Mouse (Mus musculus) hindbrain, embryonic 15.5 days (tissue): ENCODE results near the gene Olfr71. TPM values are rescaled to one million over a fixed set of nuclear protein-coding genes. Genes with fewer than 3 reads are reported as not detected.

Experiments used
- ATAC-seq: fragments of 200-750 bp; cut with Nextera tagmentation; 2 replicates; pipeline ENCODE4 v1.8.0; 2017; ENCODE audit warnings: low read depth, moderate number of reproducible peaks, moderate TSS enrichment; ENCODE audit not compliant: low FRiP score
- H3K27ac ChIP-seq: fragments of 300-500 bp; sonication (generic); replicated peaks from 2 replicates; pipeline ENCODE4 v1.5.1; 2015; ENCODE audit warnings: mild to moderate bottlenecking, inconsistent platforms
- H3K27me3 ChIP-seq: fragments of 300-500 bp; sonication (generic); 2 replicates; pipeline ENCODE4 v1.6.1; 2015; ENCODE audit warnings: control low read depth, inconsistent platforms
- H3K36me3 ChIP-seq: fragments of 300-500 bp; sonication (generic); 2 replicates; pipeline ENCODE4 v1.6.1; 2015; ENCODE audit warnings: control low read depth, inconsistent platforms
- H3K4me1 ChIP-seq: fragments of 300-500 bp; sonication (generic); replicated peaks from 2 replicates; pipeline ENCODE4 v1.6.1; 2015; ENCODE audit warnings: control low read depth, inconsistent platforms
- H3K4me2 ChIP-seq: fragments of 300-500 bp; sonication (generic); 2 replicates; pipeline ENCODE4 v1.6.1; 2015; ENCODE audit warnings: moderate library complexity, mild to moderate bottlenecking, inconsistent platforms
- H3K4me3 ChIP-seq: fragments of 300-500 bp; sonication (generic); 2 replicates; pipeline ENCODE4 v1.5.1; 2015; ENCODE audit warnings: mild to moderate bottlenecking, inconsistent platforms
- H3K9ac ChIP-seq: fragments of 300-500 bp; sonication (generic); 2 replicates; pipeline ENCODE4 v1.6.1; 2015; ENCODE audit warnings: inconsistent platforms
- H3K9me3 ChIP-seq: fragments of 300-500 bp; sonication (generic); 2 replicates; pipeline ENCODE4 v1.6.1; 2016; ENCODE audit warnings: control low read depth, inconsistent platforms
- WGBS: fragments of 180-500 bp; shearing (Covaris S2); methylation state at CpG from one replicate; pipeline ENCODE4 v1.1.7; 2015; 5-methylcytosine and 5-hydroxymethylcytosine counted together
- polyA plus RNA-seq: library from polyadenylated mRNA; unstranded; fragments of >200 nt; fragmentation: Nextera tagmentation; extraction: Ambion mirVana; gene quantifications from 2 replicates; pipeline ENCODE4 v1.2.1, GENCODE M21; 2015

Olfr71 gene
- polyA plus RNA-seq, result not detected in 2 replicates

- no peak within 1 kb of the TSS for H3K4me2 ChIP-seq
- 86% methylated on average over 6 of the region's 6 CpGs for WGBS
- ATAC-seq, result no peak
Observed at GRCm38 (mm10) chr4:43709869-43710268, at the start of gene Olfr71. Olfr71 (minus strand) TSS chr4:43710255.

GRCm38 (mm10) chr4:43757213-43757612, 47.2 kb upstream of the Olfr71 start:
- no peaks in the 10 kb centered on the region for H3K4me1 ChIP-seq
- H3K9ac ChIP-seq, result no peak overlapping the region
- H3K4me2 ChIP-seq, result no peak overlapping the region
- no peak overlapping the region for H3K4me3 ChIP-seq
- H3K27ac ChIP-seq, result no peak overlapping the region
- WGBS, result 77% methylated on average over 6 of the region's 6 CpGs
- no peaks in the 10 kb centered on the region for H3K36me3 ChIP-seq
- no peak for ATAC-seq
- no peaks in the 10 kb centered on the region for H3K27me3 ChIP-seq
- H3K9me3 ChIP-seq, result no peaks in the 10 kb centered on the region

More at GRCm38 (mm10) chr4:43709869-43710268, at the start of gene Olfr71:
- Histone ChIP-seq H3K4me3 (no peak within 1 kb of the TSS), H3K9me3 (no peaks in the 10 kb centered on the region), H3K27ac (no peak within 1 kb of the TSS), H3K4me1 (no peaks in the 10 kb centered on the region), H3K9ac (no peak within 1 kb of the TSS), H3K36me3 (no peaks in the 10 kb centered on the region), H3K27me3 (no peaks in the 10 kb centered on the region)

GRCm38 (mm10) chr4:43745187-43745586, 35.1 kb upstream of the Olfr71 start:
- Histone ChIP-seq H3K4me2 (no peak overlapping the region), H3K9ac (no peak overlapping the region), H3K9me3 (no peaks in the 10 kb centered on the region), H3K4me1 (no peaks in the 10 kb centered on the region), H3K27me3 (no peaks in the 10 kb centered on the region), H3K36me3 (no peaks in the 10 kb centered on the region), H3K27ac (no peak overlapping the region), H3K4me3 (no peak overlapping the region)
- no peak for ATAC-seq
- 15% methylated on average over 6 of the region's 6 CpGs for WGBS

- Histone ChIP-seq H3K4me2 (no peak overlapping the region), H3K27ac (no peak overlapping the region), H3K36me3 (no peaks in the 10 kb centered on the region), H3K9me3 (no peaks in the 10 kb centered on the region), H3K4me3 (no peak overlapping the region), H3K27me3 (no peaks in the 10 kb centered on the region), H3K9ac (no peak overlapping the region), H3K4me1 (no peaks in the 10 kb centered on the region)
- 66% methylated on average over 1 of the region's 1 CpGs for WGBS
- no peak for ATAC-seq
Observed at GRCm38 (mm10) chr4:43743099-43743498, 33.0 kb upstream of the Olfr71 start.

GRCm38 (mm10) chr4:43742637-43743036, 32.6 kb upstream of the Olfr71 start:
- no peak for ATAC-seq
- 29% methylated on average over 4 of the region's 4 CpGs for WGBS
- H3K27me3 ChIP-seq, result no peaks in the 10 kb centered on the region
- H3K27ac ChIP-seq, result no peak overlapping the region
- no peaks in the 10 kb centered on the region for H3K4me1 ChIP-seq
- no peak overlapping the region for H3K4me3 ChIP-seq
- H3K9ac ChIP-seq, result no peak overlapping the region
- no peak overlapping the region for H3K4me2 ChIP-seq
- no peaks in the 10 kb centered on the region for H3K9me3 ChIP-seq
- H3K36me3 ChIP-seq, result no peaks in the 10 kb centered on the region

- Histone ChIP-seq H3K4me3 (no peak overlapping the region), H3K9me3 (no peaks in the 10 kb centered on the region), H3K4me1 (no peaks in the 10 kb centered on the region), H3K27ac (no peak overlapping the region), H3K36me3 (no peaks in the 10 kb centered on the region), H3K4me2 (no peak overlapping the region), H3K9ac (no peak overlapping the region), H3K27me3 (no peaks in the 10 kb centered on the region)
- 65% methylated on average over 5 of the region's 5 CpGs for WGBS
- no peak for ATAC-seq
Observed at GRCm38 (mm10) chr4:43741526-43741925, 31.5 kb upstream of the Olfr71 start.

GRCm38 (mm10) chr4:43738989-43739674, 29.1 kb upstream of the Olfr71 start:
- no peak overlapping the region for H3K4me3 ChIP-seq
- no peaks in the 10 kb centered on the region for H3K36me3 ChIP-seq
- H3K4me2 ChIP-seq, result no peak overlapping the region
- H3K27me3 ChIP-seq, result no peaks in the 10 kb centered on the region
- no peak overlapping the region for H3K9ac ChIP-seq
- ATAC-seq, result no peak
- H3K27ac ChIP-seq, result no peak overlapping the region
- no peaks in the 10 kb centered on the region for H3K4me1 ChIP-seq
- H3K9me3 ChIP-seq, result no peaks in the 10 kb centered on the region
- 76% methylated on average over 8 of the region's 8 CpGs for WGBS

- 58% methylated on average over 6 of the region's 6 CpGs for WGBS
- H3K4me3 ChIP-seq, result no peak overlapping the region
- no peak overlapping the region for H3K9ac ChIP-seq
- no peak overlapping the region for H3K27ac ChIP-seq
- no peak overlapping the region for H3K4me2 ChIP-seq
- no peaks in the 10 kb centered on the region for H3K27me3 ChIP-seq
- H3K4me1 ChIP-seq, result no peaks in the 10 kb centered on the region
- no peak for ATAC-seq
- no peaks in the 10 kb centered on the region for H3K9me3 ChIP-seq
- H3K36me3 ChIP-seq, result no peaks in the 10 kb centered on the region
Observed at GRCm38 (mm10) chr4:43737144-43737543, 27.1 kb upstream of the Olfr71 start.

GRCm38 (mm10) chr4:43733186-43733585, 23.1 kb upstream of the Olfr71 start:
- Histone ChIP-seq H3K9me3 (no peaks in the 10 kb centered on the region), H3K36me3 (no peaks in the 10 kb centered on the region), H3K27me3 (no peaks in the 10 kb centered on the region), H3K4me2 (no peak overlapping the region), H3K27ac (no peak overlapping the region), H3K9ac (no peak overlapping the region), H3K4me1 (no peaks in the 10 kb centered on the region), H3K4me3 (no peak overlapping the region)
- ATAC-seq, result no peak
- 87% methylated on average over 5 of the region's 5 CpGs for WGBS

GRCm38 (mm10) chr4:43732171-43732570, 22.1 kb upstream of the Olfr71 start:
- Histone ChIP-seq H3K4me3 (no peak overlapping the region), H3K9me3 (no peaks in the 10 kb centered on the region), H3K27ac (no peak overlapping the region), H3K36me3 (no peaks in the 10 kb centered on the region), H3K4me2 (no peak overlapping the region), H3K4me1 (no peaks in the 10 kb centered on the region), H3K9ac (no peak overlapping the region), H3K27me3 (no peaks in the 10 kb centered on the region)
- ATAC-seq, result no peak
- WGBS, result 43% methylated on average over 1 of the region's 1 CpGs

GRCm38 (mm10) chr4:43730750-43731297, 20.8 kb upstream of the Olfr71 start:
- no peak for ATAC-seq
- H3K4me2 ChIP-seq, result no peak overlapping the region
- no peak overlapping the region for H3K9ac ChIP-seq
- no peak overlapping the region for H3K4me3 ChIP-seq
- H3K27me3 ChIP-seq, result no peaks in the 10 kb centered on the region
- no peaks in the 10 kb centered on the region for H3K9me3 ChIP-seq
- H3K36me3 ChIP-seq, result no peaks in the 10 kb centered on the region
- WGBS, result 80% methylated on average over 21 of the region's 21 CpGs
- H3K27ac ChIP-seq, result no peak overlapping the region
- no peaks in the 10 kb centered on the region for H3K4me1 ChIP-seq

GRCm38 (mm10) chr4:43729794-43730550, 19.9 kb upstream of the Olfr71 start, which contains the start of gene Spaar:
Spaar (plus strand) TSS chr4:43730034.
- Histone ChIP-seq H3K4me1 (no peaks in the 10 kb centered on the region), H3K9me3 (no peaks in the 10 kb centered on the region), H3K27ac (no peak within 1 kb of the TSS), H3K27me3 (no peaks in the 10 kb centered on the region), H3K36me3 (no peaks in the 10 kb centered on the region), H3K4me3 (no peak within 1 kb of the TSS), H3K9ac (no peak within 1 kb of the TSS), H3K4me2 (no peak within 1 kb of the TSS)
- WGBS, result 71% methylated on average over 14 of the region's 14 CpGs
- no peak for ATAC-seq
